ENCODE assay signal across 8 mouse cellular contexts in genomic region chr1:36920154-36920716, GRCm38 (mm10). TPM values are rescaled to one million over a fixed set of nuclear protein-coding genes. Genes with fewer than 3 reads are reported as not detected.
DNase-seq lines count a peak whose midpoint lies in the region; ATAC-seq and TF ChIP-seq lines count a peak whose summit lies in the region.

No protein-coding gene starts in this region.

- H3K4me2 ChIP-seq in forebrain, embryonic 11.5 days (ENCODE audit: low read depth, low read length, severe bottlenecking), result no peak overlapping the region
- no peak overlapping the region for H3K4me2 ChIP-seq in forebrain, embryonic 16.5 days (ENCODE audit: low read length)
- peak overlapping the region; percentile 31; the same call in 1 of the 2 replicates for H3K4me2 ChIP-seq in heart, embryonic 12.5 days
- no peak overlapping the region for H3K4me2 ChIP-seq in kidney, postnatal 0 days (ENCODE audit: low read length)

- peak overlapping the region; percentile 5; the same call in 1 of the 2 replicates for H3K27ac ChIP-seq in forebrain, embryonic 11.5 days (ENCODE audit: low read depth, low read length)
- no peak overlapping the region for H3K27ac ChIP-seq in forebrain, embryonic 16.5 days (ENCODE audit: low read length)
- H3K27ac ChIP-seq in heart, embryonic 12.5 days (ENCODE audit: poor library complexity, severe bottlenecking), result peak overlapping the region; percentile 88
- peak overlapping the region; percentile 44; the same call in 1 of the 2 replicates for H3K27ac ChIP-seq in kidney, postnatal 0 days

- WGBS in forebrain, embryonic 11.5 days, result 71% methylated on average over 3 of the region's 3 CpGs
- 39% methylated on average over 3 of the region's 3 CpGs for WGBS in forebrain, embryonic 16.5 days
- WGBS in heart, embryonic 12.5 days, result 6% methylated on average over 3 of the region's 3 CpGs
- 21% methylated on average over 3 of the region's 3 CpGs for WGBS in kidney, postnatal 0 days

- H3K27me3 ChIP-seq in forebrain, embryonic 11.5 days (ENCODE audit: control insufficient read depth, insufficient read depth, low read length), result no peaks in the 10 kb centered on the region
- H3K27me3 ChIP-seq in forebrain, embryonic 16.5 days (replicated peaks; ENCODE audit: control insufficient read depth, insufficient read depth, low read length), result no peaks in the 10 kb centered on the region
- no peaks in the 10 kb centered on the region for H3K27me3 ChIP-seq in heart, embryonic 12.5 days (replicated peaks)
- H3K27me3 ChIP-seq in kidney, postnatal 0 days (ENCODE audit: insufficient read depth, low read length), result no peaks in the 10 kb centered on the region

- no peak overlapping the region for H3K9ac ChIP-seq in forebrain, embryonic 11.5 days (ENCODE audit: low read length)
- H3K9ac ChIP-seq in forebrain, embryonic 16.5 days (replicated peaks; ENCODE audit: low read depth, low read length), result no peak overlapping the region
- H3K9ac ChIP-seq in heart, embryonic 12.5 days, result no peak overlapping the region
- H3K9ac ChIP-seq in kidney, postnatal 0 days (ENCODE audit: low read depth, low read length), result no peak overlapping the region

- no peaks in the 10 kb centered on the region for H3K36me3 ChIP-seq in forebrain, embryonic 11.5 days (ENCODE audit: control insufficient read depth, insufficient read depth, low read length)
- no peaks in the 10 kb centered on the region for H3K36me3 ChIP-seq in forebrain, embryonic 16.5 days (ENCODE audit: control insufficient read depth, insufficient read depth)
- H3K36me3 ChIP-seq in heart, embryonic 12.5 days, result no peaks in the 10 kb centered on the region
- H3K36me3 ChIP-seq in kidney, postnatal 0 days (ENCODE audit: insufficient read depth, low read length), result no peaks in the 10 kb centered on the region

- no peak for TF ChIP-seq CTCF in kidney, postnatal 0 days (IDR thresholded peaks at IDR 0.05; ENCODE audit: low read depth)

- H3K9me3 ChIP-seq in forebrain, embryonic 11.5 days (ENCODE audit: control insufficient read depth, low read length), result no peaks in the 10 kb centered on the region
- H3K9me3 ChIP-seq in forebrain, embryonic 16.5 days (ENCODE audit: control insufficient read depth, low read length), result no peaks in the 10 kb centered on the region
- no peaks in the 10 kb centered on the region for H3K9me3 ChIP-seq in heart, embryonic 12.5 days (replicated peaks)
- H3K9me3 ChIP-seq in kidney, postnatal 0 days (replicated peaks; ENCODE audit: low read length), result no peaks in the 10 kb centered on the region

- DNase-seq in forebrain, embryonic 11.5 days (ENCODE audit: low spot score), result no peak
- DNase-seq in CD4-positive helper T cell, adult 2 months (ENCODE audit: low read depth, low spot score), result peak; percentile 87
- DNase-seq in cerebellum, adult 9-10 months, result peak; percentile 57
- DNase-seq in kidney, postnatal 0 days (ENCODE audit: low spot score), result peak; percentile 65
- peak; percentile 88 for DNase-seq in lung, postnatal 10 days
- peak; percentile 73 for DNase-seq in testis, postnatal 10 days (ENCODE audit: low spot score)

- 0 out of 2 replicates have a peak, but pooled peaks cover 3% of the 10 kb centered on the region for H3K4me1 ChIP-seq in forebrain, embryonic 11.5 days (replicated peaks; ENCODE audit: control insufficient read depth, insufficient read depth, low read length)
- H3K4me1 ChIP-seq in forebrain, embryonic 16.5 days (replicated peaks; ENCODE audit: control insufficient read depth, insufficient read depth, low read length), result peaks cover 19% of the 10 kb centered on the region
- H3K4me1 ChIP-seq in heart, embryonic 12.5 days (replicated peaks), result peaks cover 70% of the 10 kb centered on the region
- peaks cover 36% of the 10 kb centered on the region for H3K4me1 ChIP-seq in kidney, postnatal 0 days (replicated peaks; ENCODE audit: insufficient read depth, low read length)

- H3K4me3 ChIP-seq in forebrain, embryonic 11.5 days (ENCODE audit: low read depth, low read length), result no peak overlapping the region
- H3K4me3 ChIP-seq in forebrain, embryonic 16.5 days (replicated peaks; ENCODE audit: low read length), result no peak overlapping the region
- no peak overlapping the region for H3K4me3 ChIP-seq in heart, embryonic 12.5 days
- no peak overlapping the region for H3K4me3 ChIP-seq in kidney, postnatal 0 days (replicated peaks; ENCODE audit: low read depth, low read length)

- no peak for ATAC-seq in forebrain, embryonic 11.5 days (replicated peaks; ENCODE audit: low FRiP score)
- no peak for ATAC-seq in forebrain, embryonic 16.5 days
- peak; percentile 80 for ATAC-seq in heart, embryonic 12.5 days (ENCODE audit: insufficient number of reproducible peaks, low FRiP score)
- ATAC-seq in kidney, postnatal 0 days (replicated peaks; ENCODE audit: low FRiP score, low read depth), result no peak

RNA-seq across cellular contexts. Expression of gene Tmem131, which starts 23.2 kb away (rescaled TPM):
- polyA plus RNA-seq in forebrain, embryonic 11.5 days (2014; fragmentation: Nextera tagmentation; extraction: Ambion mirVana), result 21.2 and 23.3 TPM in 2 replicates
- 14.2 and 14.4 TPM in 2 replicates for polyA plus RNA-seq in forebrain, embryonic 16.5 days (2015; fragmentation: Nextera tagmentation; extraction: Ambion mirVana)
- polyA plus RNA-seq in heart, embryonic 12.5 days (2016; fragmentation: Nextera tagmentation; extraction: Ambion mirVana), result 12.4 and 13.6 TPM in 2 replicates
- polyA plus RNA-seq in kidney, postnatal 0 days (2015; fragmentation: Nextera tagmentation; extraction: Ambion mirVana), result 9.0 and 9.2 TPM in 2 replicates
